Mouse (Mus musculus) midbrain, embryonic 14.5 days (tissue): ENCODE data around the gene Drc3. TPM values are rescaled to one million over a fixed set of nuclear protein-coding genes. Genes with fewer than 3 reads are reported as not detected.

ENCODE experiments used
- ATAC-seq: fragments of 200-750 bp; cut with Nextera tagmentation; 2 replicates; pipeline ENCODE4 v1.8.0; 2017; ENCODE audit warnings: moderate number of reproducible peaks, moderate library complexity; ENCODE audit not compliant: low FRiP score, low TSS enrichment
- DNase-seq: peaks from one replicate; pipeline ENCODE4 v3.0.0-alpha.2; 2015
- H3K27ac ChIP-seq: fragments of 300-500 bp; sonication (generic); replicated peaks from 2 replicates; pipeline ENCODE4 v1.5.1; 2014; ENCODE audit warnings: mild to moderate bottlenecking, low read depth, low read length, moderate library complexity
- H3K27me3 ChIP-seq: fragments of 300-500 bp; sonication (generic); 2 replicates; pipeline ENCODE4 v1.6.1; 2014; ENCODE audit warnings: low read length, control low read depth, mixed read lengths; ENCODE audit not compliant: control insufficient read depth, insufficient read depth
- H3K36me3 ChIP-seq: fragments of 300-500 bp; sonication (generic); 2 replicates; pipeline ENCODE4 v1.6.1; 2014; ENCODE audit warnings: low read length, control low read depth; ENCODE audit not compliant: control insufficient read depth, insufficient read depth
- H3K4me1 ChIP-seq: fragments of 300-500 bp; sonication (generic); 2 replicates; pipeline ENCODE4 v1.6.1; 2014; ENCODE audit warnings: mild to moderate bottlenecking, antibody characterized with exemption, low read length, control low read depth; ENCODE audit not compliant: control insufficient read depth, insufficient read depth
- H3K4me2 ChIP-seq: fragments of 300-500 bp; sonication (generic); 2 replicates; pipeline ENCODE4 v1.6.1; 2014; ENCODE audit warnings: mild to moderate bottlenecking, low read length, moderate library complexity
- H3K4me3 ChIP-seq: fragments of 300-500 bp; sonication (generic); replicated peaks from 2 replicates; pipeline ENCODE4 v1.5.1; 2014; ENCODE audit warnings: low read depth, low read length
- H3K9ac ChIP-seq: fragments of 300-500 bp; sonication (generic); replicated peaks from 2 replicates; pipeline ENCODE4 v1.6.1; 2014; ENCODE audit warnings: mild to moderate bottlenecking, low read length, moderate library complexity
- H3K9me3 ChIP-seq: fragments of 300-500 bp; sonication (generic); 2 replicates; pipeline ENCODE4 v1.6.1; 2016; ENCODE audit warnings: low read length, control low read depth, mixed read lengths; ENCODE audit not compliant: control insufficient read depth
- WGBS: fragments of 180-500 bp; shearing (Covaris S2); extraction: QIAGEN DNeasy Blood & Tissue Kit; methylation state at CpG from one replicate; pipeline ENCODE4 v1.1.7; 2014; 5-methylcytosine and 5-hydroxymethylcytosine counted together
- polyA plus RNA-seq: library from polyadenylated mRNA; unstranded; fragments of >200 nt; fragmentation: Nextera tagmentation; extraction: Ambion mirVana; gene quantifications from 2 replicates; pipeline ENCODE4 v1.2.1, GENCODE M21; 2014

The Drc3 gene
- polyA plus RNA-seq, 1 experiment from 2014 or later: 6.1 TPM

DNA sequence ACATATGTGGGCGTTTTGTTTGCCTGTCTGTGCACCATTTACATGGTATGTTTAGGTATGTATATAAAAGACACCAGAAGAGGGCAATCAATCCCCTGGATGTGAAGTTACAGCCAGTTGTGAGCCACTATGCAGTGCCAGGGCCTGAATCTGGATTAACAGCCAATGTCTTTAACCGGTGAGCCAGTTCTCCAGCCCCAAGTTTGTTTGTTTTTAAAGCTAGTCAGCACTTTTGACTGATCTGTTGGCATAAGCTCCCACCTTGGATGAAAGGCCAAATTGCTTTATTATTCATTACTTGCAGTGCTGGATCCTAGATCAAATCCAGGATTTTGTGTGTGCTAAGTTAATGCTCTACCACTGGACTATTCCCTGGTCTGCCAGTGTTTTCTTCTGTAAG, 1.7 kb upstream of the Drc3 start:
- no peak overlapping the region for H3K9ac ChIP-seq
- H3K36me3 ChIP-seq: no peaks in the 10 kb centered on the region
- peak overlapping the region; percentile 77 for H3K4me3 ChIP-seq
- no peak for ATAC-seq
- H3K9me3 ChIP-seq: no peaks in the 10 kb centered on the region
- no peak overlapping the region for H3K27ac ChIP-seq
- H3K4me1 ChIP-seq: peaks cover 10% of the 10 kb centered on the region
- H3K4me2 ChIP-seq: peak overlapping the region; percentile 76
- DNase-seq: peak; percentile 34
- 64% methylated on average over 2 of the region's 2 CpGs for WGBS
- H3K27me3 ChIP-seq: no peaks in the 10 kb centered on the region

DNA sequence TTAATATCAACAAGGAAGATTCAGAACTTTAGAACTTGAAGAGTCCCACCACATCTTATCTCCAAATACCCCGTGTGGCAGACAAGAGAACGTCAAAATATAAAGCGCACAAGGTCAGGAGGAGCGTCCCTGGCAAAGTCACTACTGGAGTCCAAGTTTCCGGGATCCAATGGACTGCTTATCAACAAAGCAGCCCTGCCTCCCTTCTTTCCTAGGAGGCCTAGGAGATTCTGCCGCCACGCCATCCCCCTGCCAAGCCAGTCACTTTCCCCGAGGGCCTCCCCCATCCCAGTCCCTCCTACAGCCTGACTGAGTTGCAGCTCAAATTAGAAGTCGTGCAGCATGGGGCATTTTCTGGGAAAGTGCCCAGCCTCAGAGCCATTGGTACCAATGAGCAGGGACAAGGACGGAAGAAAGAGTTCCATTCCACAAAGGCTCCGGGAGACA, 1.2 kb upstream of the Drc3 start:
- H3K4me2 ChIP-seq: peak overlapping the region; percentile 76
- ATAC-seq (no peak), DNase-seq (peak; percentile 20)
- H3K9ac ChIP-seq: peak overlapping the region; percentile 73
- peak overlapping the region; percentile 77 for H3K4me3 ChIP-seq
- no peaks in the 10 kb centered on the region for H3K36me3 ChIP-seq
- peak overlapping the region; percentile 75 for H3K27ac ChIP-seq
- no peaks in the 10 kb centered on the region for H3K27me3 ChIP-seq
- no peaks in the 10 kb centered on the region for H3K9me3 ChIP-seq
- H3K4me1 ChIP-seq: peaks cover 10% of the 10 kb centered on the region
- WGBS: 30% methylated on average over 11 of the region's 11 CpGs

DNA sequence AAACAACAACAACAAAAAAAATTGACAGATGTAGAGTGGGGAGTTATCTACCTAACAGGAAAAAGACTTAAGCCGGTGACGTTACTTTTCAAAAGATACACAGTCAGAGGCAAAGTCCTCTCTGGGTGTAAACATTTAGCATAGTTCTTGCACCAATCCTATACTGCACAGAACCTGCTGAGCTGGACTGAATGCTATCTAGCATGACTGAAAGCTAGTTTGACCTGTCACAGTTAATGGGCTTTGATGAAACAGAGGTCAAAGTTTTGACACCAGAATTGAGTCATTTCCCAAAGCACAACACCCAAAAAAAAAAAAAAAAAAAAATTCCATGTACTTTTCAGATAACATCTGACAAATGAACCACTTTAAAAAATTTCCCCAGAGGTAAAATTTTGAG, 2.8 kb downstream of the Drc3 start:
- no peak overlapping the region for H3K4me3 ChIP-seq
- DNase-seq (no peak), ATAC-seq (no peak)
- WGBS: 89% methylated on average over 2 of the region's 2 CpGs
- no peaks in the 10 kb centered on the region for H3K9me3 ChIP-seq
- no peaks in the 10 kb centered on the region for H3K36me3 ChIP-seq
- no peak overlapping the region for H3K27ac ChIP-seq
- no peak overlapping the region for H3K4me2 ChIP-seq
- peaks cover 10% of the 10 kb centered on the region for H3K4me1 ChIP-seq
- no peaks in the 10 kb centered on the region for H3K27me3 ChIP-seq
- H3K9ac ChIP-seq: no peak overlapping the region

DNA sequence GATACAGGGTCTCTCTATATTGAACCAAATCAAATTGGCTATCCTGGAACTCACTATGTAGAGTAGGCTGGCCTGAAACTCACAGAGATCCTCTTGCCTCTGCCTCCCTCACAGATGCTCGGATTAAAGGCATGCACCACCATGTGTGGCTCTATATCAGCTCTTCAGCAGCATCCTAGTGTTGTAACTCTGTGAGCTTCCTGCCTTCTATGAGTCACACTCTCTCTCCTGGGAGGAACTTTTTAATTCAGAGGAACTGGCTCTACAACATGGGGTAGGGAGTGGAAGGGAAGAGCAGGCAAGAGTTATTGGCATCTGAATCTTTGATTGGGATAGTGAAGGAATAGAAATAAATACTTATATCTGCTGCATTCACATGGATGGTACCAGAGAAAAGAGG, 4.0 kb downstream of the Drc3 start:
- no peaks in the 10 kb centered on the region for H3K36me3 ChIP-seq
- H3K9ac ChIP-seq: no peak overlapping the region
- H3K27me3 ChIP-seq: no peaks in the 10 kb centered on the region
- no peak overlapping the region for H3K4me2 ChIP-seq
- DNase-seq: no peak
- H3K27ac ChIP-seq: no peak overlapping the region
- WGBS: 43% methylated on average over 1 of the region's 1 CpGs
- H3K4me3 ChIP-seq: no peak overlapping the region
- no peak for ATAC-seq
- peaks cover 1% of the 10 kb centered on the region; the same call in 1 of the 2 replicates for H3K4me1 ChIP-seq
- no peaks in the 10 kb centered on the region for H3K9me3 ChIP-seq

DNA sequence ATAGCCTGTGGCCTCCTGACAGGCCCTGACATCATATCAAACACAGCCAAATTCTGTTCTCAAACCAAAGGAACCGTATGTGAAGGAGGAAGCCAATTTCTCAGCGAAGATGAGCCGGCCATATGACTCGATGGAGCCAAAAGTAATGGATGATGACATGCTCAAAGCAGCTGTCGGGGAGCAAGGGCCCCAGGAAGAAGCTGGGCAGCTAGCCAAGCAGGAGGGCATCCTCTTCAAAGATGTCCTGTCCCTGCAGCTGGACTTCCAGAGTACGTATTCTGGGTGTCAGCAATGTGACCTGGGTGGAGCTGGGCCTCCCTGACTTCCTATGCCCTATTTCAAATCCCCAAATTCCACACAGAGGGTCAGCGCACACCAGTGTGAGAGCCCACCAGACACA, 5.4 kb downstream of the Drc3 start:
- no peaks in the 10 kb centered on the region for H3K9me3 ChIP-seq
- no peak for ATAC-seq

DNA sequence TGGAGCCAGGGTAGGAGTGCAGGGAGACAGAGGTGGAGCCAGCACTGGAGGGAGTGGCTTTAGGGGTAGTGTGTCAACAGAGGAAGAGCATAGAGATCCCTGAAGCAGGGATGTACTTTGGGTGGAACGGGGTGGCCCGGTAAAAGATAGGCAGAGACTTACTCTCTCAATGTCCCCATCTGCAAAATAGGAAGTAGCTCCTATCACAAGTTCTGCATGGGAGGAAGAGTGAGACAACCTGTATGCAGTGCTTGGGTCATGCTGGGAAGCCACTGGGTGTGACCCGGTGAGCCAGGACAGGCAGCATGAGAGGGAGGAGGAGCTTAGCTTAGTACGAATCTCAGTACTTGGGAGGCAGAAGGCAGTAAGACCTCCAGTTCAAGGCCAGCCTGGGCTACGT, 6.0 kb downstream of the Drc3 start:
- DNase-seq: no peak
- H3K27ac ChIP-seq: no peak overlapping the region
- H3K27me3 ChIP-seq: no peaks in the 10 kb centered on the region
- H3K36me3 ChIP-seq: no peaks in the 10 kb centered on the region
- no peak overlapping the region for H3K4me2 ChIP-seq
- 72% methylated on average over 5 of the region's 5 CpGs for WGBS
- ATAC-seq: no peak
- H3K4me3 ChIP-seq: no peak overlapping the region
- no peaks in the 10 kb centered on the region for H3K4me1 ChIP-seq
- H3K9me3 ChIP-seq: no peaks in the 10 kb centered on the region
- no peak overlapping the region for H3K9ac ChIP-seq

More for the DNA sequence above, 5.4 kb downstream of the Drc3 start:
- Histone ChIP-seq H3K9ac (no peak overlapping the region), H3K36me3 (no peaks in the 10 kb centered on the region), H3K27ac (no peak overlapping the region), H3K27me3 (no peaks in the 10 kb centered on the region), H3K4me1 (no peaks in the 10 kb centered on the region), H3K4me3 (no peak overlapping the region), H3K4me2 (no peak overlapping the region)
- 81% methylated on average over 7 of the region's 7 CpGs for WGBS
- DNase-seq: no peak

DNA sequence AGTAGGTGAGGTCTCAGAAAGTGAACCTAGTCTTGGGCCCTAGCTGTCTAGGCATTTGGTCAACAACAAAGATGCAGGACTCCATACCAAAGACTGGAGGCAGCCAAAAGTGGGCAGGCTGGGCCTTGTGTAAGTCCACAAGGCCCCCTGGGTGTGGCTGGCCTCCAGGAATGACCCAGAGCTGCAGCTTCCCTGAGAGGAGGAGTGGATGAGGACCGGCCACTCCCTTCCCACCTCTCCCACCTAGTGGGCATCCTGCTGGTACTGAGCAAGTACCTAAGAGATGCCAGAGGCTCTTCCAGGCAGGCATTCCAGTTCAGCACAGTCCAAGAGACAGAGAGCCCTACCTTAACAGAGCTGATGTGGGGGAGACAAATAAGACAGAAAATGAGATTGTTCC, 6.8 kb downstream of the Drc3 start:
- no peaks in the 10 kb centered on the region for H3K36me3 ChIP-seq
- no peak for DNase-seq
- no peak overlapping the region for H3K4me3 ChIP-seq
- H3K4me2 ChIP-seq: no peak overlapping the region
- H3K27me3 ChIP-seq: no peaks in the 10 kb centered on the region
- no peaks in the 10 kb centered on the region for H3K9me3 ChIP-seq
- H3K9ac ChIP-seq: no peak overlapping the region
- ATAC-seq: no peak
- 93% methylated on average over 1 of the region's 1 CpGs for WGBS
- no peak overlapping the region for H3K27ac ChIP-seq
- no peaks in the 10 kb centered on the region for H3K4me1 ChIP-seq

DNA sequence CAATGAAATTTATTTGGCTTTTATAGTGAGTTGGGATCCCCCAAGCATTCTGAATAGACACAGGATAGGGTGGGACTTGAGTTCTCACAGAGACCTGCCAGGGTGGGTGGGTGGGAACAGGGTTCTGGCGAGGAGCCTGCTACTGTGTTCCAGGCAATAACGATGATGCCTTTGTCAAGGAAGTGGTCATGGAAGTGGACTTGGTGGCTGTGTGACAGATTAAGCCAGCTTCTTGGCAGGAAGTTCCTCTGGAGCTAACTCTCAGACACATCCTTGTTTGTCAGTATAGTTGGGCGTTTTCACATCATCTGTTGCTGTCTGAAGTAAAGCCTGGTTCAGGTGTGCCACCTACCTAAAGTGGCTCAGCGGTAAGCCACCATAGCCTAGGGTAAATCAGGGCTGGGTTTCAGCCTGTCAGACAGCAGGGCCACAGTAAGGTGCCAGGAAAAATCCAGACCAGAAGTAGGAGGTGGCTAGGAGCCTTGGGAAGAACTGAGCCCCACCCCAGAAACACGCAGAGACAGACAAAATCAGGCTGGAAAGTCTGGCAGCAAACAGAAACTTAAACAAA, 7.6 kb downstream of the Drc3 start:
- Histone ChIP-seq H3K27ac (no peak overlapping the region), H3K27me3 (no peaks in the 10 kb centered on the region), H3K4me1 (no peaks in the 10 kb centered on the region), H3K36me3 (no peaks in the 10 kb centered on the region), H3K4me2 (no peak overlapping the region), H3K9ac (no peak overlapping the region), H3K4me3 (no peak overlapping the region), H3K9me3 (no peaks in the 10 kb centered on the region)
- 81% methylated on average over 5 of the region's 5 CpGs for WGBS
- ATAC-seq (no peak), DNase-seq (no peak)

DNA sequence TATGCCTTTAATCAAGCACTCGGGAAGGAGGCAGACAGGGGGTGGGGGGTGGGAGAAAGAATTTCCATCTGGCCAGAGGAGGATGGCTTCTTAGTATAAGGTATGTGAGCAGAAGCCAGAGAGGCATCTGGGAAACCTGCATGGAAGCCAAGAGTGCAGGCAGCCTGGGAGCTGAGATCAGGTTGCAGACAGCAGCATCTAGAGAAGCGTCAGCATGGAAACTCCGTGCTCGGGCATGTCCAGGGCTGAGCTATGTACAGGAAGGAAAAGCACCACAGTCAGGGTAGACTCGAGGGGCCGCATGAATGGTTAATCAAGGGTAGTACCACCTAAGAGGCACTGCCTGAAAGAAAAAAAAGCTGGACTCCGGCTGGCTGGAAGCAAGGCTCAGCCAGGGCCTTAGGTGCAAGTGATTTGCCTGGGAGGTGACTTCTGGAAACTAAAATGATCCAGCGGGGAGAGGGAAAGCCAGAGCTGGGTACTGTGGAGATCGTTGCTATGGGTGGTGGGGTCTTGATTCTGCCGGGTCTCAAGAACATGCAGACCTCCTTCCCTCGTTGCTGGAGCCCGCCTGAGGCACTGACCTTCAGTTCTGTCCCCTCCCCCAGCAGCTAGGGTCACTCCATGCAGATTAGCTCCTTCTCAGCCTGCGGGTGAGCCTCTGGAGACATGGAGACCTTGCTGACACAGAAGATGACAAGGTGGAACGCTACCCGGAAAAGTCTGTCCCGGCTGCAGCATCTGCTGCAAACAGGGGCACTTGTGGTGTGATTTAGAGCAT, 13.3 kb downstream of the Drc3 start:
- 0 out of 2 replicates have a peak overlapping the region, but pooled peaks have one; percentile 13 for H3K27ac ChIP-seq
- WGBS: 43% methylated on average over 16 of the region's 16 CpGs
- ATAC-seq (no peak), DNase-seq (no peak)
- H3K4me2 ChIP-seq: no peak overlapping the region
- peaks cover 6% of the 10 kb centered on the region for H3K4me1 ChIP-seq
- no peaks in the 10 kb centered on the region for H3K36me3 ChIP-seq
- no peaks in the 10 kb centered on the region for H3K9me3 ChIP-seq
- no peaks in the 10 kb centered on the region for H3K27me3 ChIP-seq
- no peak overlapping the region for H3K9ac ChIP-seq
- H3K4me3 ChIP-seq: no peak overlapping the region
